Mouse (Mus musculus): ENCODE data around the gene Krt17.
"Not testable (repeated sequence)": the region's sequence is repeated elsewhere in the genome, so short reads cannot be mapped to it uniquely, and the experiment has no call there.

Krt17 gene

GRCm38 (mm10) chr11:100262058-100262980 is 1.5 kb upstream of the Krt17 start:
- DNase-seq (ENCODE audit: low spot score), result no peak

GRCm38 (mm10) chr11:100261235-100261605 is 391 bp upstream of the Krt17 start:
- no peak for DNase-seq (ENCODE audit: low spot score)

- DNase-seq (ENCODE audit: low spot score), result no peak
Measured at GRCm38 (mm10) chr11:100259079-100259478, 1.8 kb downstream of the Krt17 start.

DNA sequence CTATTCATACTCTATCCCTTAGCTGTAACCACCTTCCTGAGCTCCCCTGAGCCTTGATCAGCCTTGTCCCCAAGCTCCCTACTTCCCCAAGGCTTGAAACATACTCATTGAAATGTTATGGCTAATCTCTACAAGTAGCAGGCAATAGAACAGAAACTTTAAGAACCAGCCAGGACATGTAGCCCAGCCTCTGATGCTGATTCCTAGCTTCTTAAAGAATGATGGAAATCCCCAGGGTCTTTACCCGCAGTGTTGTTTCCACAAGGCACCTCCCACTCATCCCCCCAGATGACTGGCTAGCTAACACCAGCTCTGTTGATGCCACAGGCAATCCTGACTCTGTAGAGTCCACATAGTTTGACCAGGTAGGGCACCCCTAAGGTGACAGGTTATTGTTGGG is 2.9 kb downstream of the Krt17 start:
- DNase-seq (ENCODE audit: low spot score), result no peak

- DNase-seq (ENCODE audit: low spot score), result no peak
Measured at GRCm38 (mm10) chr11:100255514-100255913, 5.3 kb downstream of the Krt17 start.

- DNase-seq (ENCODE audit: low spot score), result no peak
Measured at GRCm38 (mm10) chr11:100254360-100255090, 6.3 kb downstream of the Krt17 start.

DNA sequence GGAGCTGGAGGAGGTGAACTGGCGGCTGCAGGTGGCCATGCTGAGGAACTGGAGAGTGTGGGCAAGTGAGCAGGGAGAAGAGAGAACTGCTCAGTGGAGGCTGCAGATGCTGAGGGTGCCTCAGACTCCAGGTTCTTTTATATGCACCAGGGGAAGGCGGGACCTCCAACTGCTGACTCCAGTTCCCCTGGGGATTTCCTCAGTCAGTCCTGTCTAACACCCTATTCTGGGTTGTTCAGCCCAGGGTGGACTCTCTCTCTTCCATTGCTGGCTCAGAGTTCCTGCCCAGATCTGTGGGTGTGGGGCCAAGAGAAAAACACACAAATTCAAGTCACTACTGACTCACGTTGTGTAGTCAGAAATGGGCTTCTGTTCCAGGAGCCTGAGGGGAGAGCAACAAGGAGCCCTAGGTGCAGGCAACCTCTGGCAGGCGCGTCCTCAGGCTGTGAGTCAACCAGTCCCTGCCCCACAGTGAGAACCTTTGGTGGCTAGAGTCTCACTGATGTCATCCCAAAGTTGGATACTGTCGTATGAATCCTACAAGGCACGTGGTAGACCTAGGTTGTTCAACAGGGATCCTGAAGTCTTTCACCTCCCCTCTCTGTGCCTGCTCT is 11.9 kb downstream of the Krt17 start, which contains the start of gene Krt16:
Krt16 (minus strand) TSS at position 51 of the 614 bp plus-strand sequence.
- no peak for DNase-seq (ENCODE audit: low spot score)

GRCm38 (mm10) chr11:100246471-100246870 is 14.4 kb downstream of the Krt17 start:
- not testable (repeated sequence) for DNase-seq (ENCODE audit: low spot score)

DNA sequence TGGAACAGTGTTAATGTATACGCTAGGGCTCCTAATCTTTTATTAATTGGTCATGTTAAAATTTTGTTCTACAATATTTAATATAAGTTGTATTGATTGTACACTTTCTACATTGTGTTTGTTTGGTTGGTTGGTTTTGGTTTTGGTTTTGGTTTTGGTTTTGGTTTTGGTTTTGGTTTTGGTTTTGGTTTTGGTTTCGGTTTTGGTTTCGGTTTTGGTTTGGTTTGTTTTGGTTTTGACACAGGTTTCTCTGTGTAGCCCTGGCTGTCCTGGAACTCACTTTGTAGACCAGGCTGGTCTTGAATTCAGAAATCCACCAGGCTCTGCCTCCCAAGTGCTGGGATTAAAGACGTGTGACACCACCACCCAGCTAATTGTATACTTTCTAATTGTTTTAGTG is 20.6 kb downstream of the Krt17 start:
- not testable (repeated sequence) for DNase-seq (ENCODE audit: low spot score)

DNA sequence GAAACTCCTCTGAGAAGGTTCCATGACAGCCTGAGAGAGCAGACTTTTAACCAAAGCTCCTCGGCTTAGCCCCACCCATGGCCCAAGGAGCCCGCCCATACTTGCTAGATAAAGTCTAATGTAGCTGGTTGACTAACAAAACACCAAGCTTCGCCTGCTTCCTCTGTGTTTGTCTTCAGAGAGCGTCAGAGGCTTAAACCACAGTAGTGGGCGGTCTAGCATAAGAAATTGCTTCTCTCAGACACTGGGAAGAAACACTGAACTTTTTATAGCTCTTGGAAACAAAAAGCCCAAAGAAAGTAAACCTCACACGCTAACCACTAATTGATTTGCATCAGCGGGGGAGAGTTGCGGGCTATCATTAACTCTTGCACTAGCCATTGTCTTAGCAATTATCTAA is 39.1 kb downstream of the Krt17 start:
- no peak for DNase-seq (ENCODE audit: low spot score)

- no peak for DNase-seq (ENCODE audit: low spot score)
Measured at GRCm38 (mm10) chr11:100219304-100219703, 41.5 kb downstream of the Krt17 start.

GRCm38 (mm10) chr11:100208542-100208941 is 52.3 kb downstream of the Krt17 start:
- DNase-seq (ENCODE audit: low spot score), result no peak

DNA sequence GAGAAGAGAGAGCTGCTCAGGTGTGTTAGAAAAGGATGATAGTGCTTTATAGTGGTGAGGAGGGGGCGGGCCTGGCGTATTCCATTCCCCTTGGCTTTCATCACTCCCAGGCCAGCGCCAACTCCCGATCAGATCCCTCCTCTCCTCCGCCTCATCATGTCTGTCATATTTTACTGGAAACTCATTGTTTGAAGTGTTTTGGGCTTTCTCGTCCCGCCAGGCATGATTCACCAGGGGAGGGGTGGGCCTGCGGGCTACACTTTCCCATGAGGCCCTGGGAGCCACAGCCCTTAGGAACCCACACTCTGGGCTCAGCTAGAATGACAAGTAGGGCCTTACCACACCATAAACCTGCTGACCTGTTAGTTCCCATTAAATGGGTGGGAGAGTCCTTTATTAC is 53.3 kb downstream of the Krt17 start, which contains the start of gene Krt14:
Krt14 (minus strand) TSS at position 51 of the 400 bp plus-strand sequence.
- no peak for DNase-seq (ENCODE audit: low spot score)

All from layer of hippocampus, adult 11-12 months (tissue).